Mouse (Mus musculus) embryonic facial prominence, embryonic 11.5 days (tissue): ENCODE data around the gene Ffar3. TPM values are rescaled to one million over a fixed set of nuclear protein-coding genes. Genes with fewer than 3 reads are reported as not detected.
"Not testable (repeated sequence)": the region's sequence is repeated elsewhere in the genome, so short reads cannot be mapped to it uniquely, and the experiment has no call there.

Source experiments
- ATAC-seq: fragments of 200-750 bp; cut with Nextera tagmentation; replicated peaks from 2 replicates; pipeline ENCODE4 v1.8.0; 2017; ENCODE audit warnings: low read depth; ENCODE audit not compliant: insufficient number of reproducible peaks, low FRiP score, low TSS enrichment
- DNase-seq: peaks from one replicate; pipeline ENCODE4 v3.0.0-alpha.2; 2015; ENCODE audit warnings: low spot score
- H3K27ac ChIP-seq: fragments of 300-500 bp; sonication (generic); replicated peaks from 2 replicates; pipeline ENCODE4 v1.5.1; 2014; ENCODE audit warnings: mild to moderate bottlenecking, low read depth, low read length, control low read depth
- H3K27me3 ChIP-seq: fragments of 300-500 bp; sonication (generic); 2 replicates; pipeline ENCODE4 v1.6.1; 2014; ENCODE audit warnings: mild to moderate bottlenecking, low read length, moderate library complexity, mixed read lengths; ENCODE audit not compliant: control insufficient read depth, insufficient read depth
- H3K36me3 ChIP-seq: fragments of 300-500 bp; sonication (generic); replicated peaks from 2 replicates; pipeline ENCODE4 v1.6.1; 2014; ENCODE audit warnings: low read depth, mild to moderate bottlenecking, low read length, moderate library complexity, mixed read lengths; ENCODE audit not compliant: control insufficient read depth, insufficient read depth
- H3K4me1 ChIP-seq: fragments of 300-500 bp; sonication (generic); 2 replicates; pipeline ENCODE4 v1.6.1; 2014; ENCODE audit warnings: low read length, mixed read lengths; ENCODE audit not compliant: control insufficient read depth, insufficient read depth
- H3K4me2 ChIP-seq: fragments of 300-500 bp; sonication (generic); 2 replicates; pipeline ENCODE4 v1.6.1; 2014; ENCODE audit warnings: low read depth, mild to moderate bottlenecking, control low read depth, low read length, moderate library complexity
- H3K4me3 ChIP-seq: fragments of 300-500 bp; sonication (generic); 2 replicates; pipeline ENCODE4 v1.5.1; 2014; ENCODE audit warnings: low read depth, low read length, control low read depth
- H3K9ac ChIP-seq: fragments of 300-500 bp; sonication (generic); replicated peaks from 2 replicates; pipeline ENCODE4 v1.6.1; 2014; ENCODE audit warnings: mild to moderate bottlenecking, control low read depth, low read length
- H3K9me3 ChIP-seq: fragments of 300-500 bp; sonication (generic); replicated peaks from 2 replicates; pipeline ENCODE4 v1.6.1; 2016; ENCODE audit warnings: mild to moderate bottlenecking, low read length, inconsistent platforms, mixed read lengths; ENCODE audit not compliant: control insufficient read depth
- WGBS: fragments of 180-500 bp; shearing (Covaris S2); extraction: QIAGEN DNeasy Blood & Tissue Kit; methylation state at CpG from one replicate; pipeline ENCODE4 v1.1.7; 2014; 5-methylcytosine and 5-hydroxymethylcytosine counted together
- polyA plus RNA-seq: library from polyadenylated mRNA; unstranded; fragments of >200 nt; fragmentation: Nextera tagmentation; extraction: Ambion mirVana; gene quantifications from 2 replicates; pipeline ENCODE4 v1.2.1, GENCODE M21; 2014

Ffar3 gene
- polyA plus RNA-seq, 1 experiment from 2014 or later = not detected

DNA sequence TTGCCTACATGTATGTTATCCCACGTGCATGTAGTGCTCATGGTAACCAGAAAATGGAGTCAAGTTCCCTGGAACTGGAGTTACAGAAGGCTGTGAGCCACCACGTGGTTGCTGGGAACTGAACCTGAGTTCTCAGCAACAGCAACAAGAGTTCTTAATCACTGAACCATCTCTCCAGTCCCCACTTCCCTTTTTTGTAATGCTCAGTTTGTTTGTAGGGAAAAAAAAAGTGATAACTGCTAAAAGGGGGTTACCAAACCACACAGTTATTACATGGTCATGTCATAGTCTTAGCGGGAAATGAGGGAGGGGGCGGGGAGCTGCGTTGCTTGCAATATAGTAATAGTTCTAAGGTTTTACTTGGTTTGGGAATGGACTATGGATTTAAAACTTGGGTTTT lies 13.9 kb downstream of the Ffar3 start:
- Histone ChIP-seq H3K4me2 (no peak overlapping the region), H3K27ac (no peak overlapping the region), H3K4me1 (no peaks in the 10 kb centered on the region), H3K36me3 (no peaks in the 10 kb centered on the region), H3K9ac (no peak overlapping the region), H3K4me3 (no peak overlapping the region), H3K9me3 (no peaks in the 10 kb centered on the region), H3K27me3 (no peaks in the 10 kb centered on the region)
- WGBS = 83% methylated on average over 5 of the region's 5 CpGs
- DNase-seq = no peak
- no peak for ATAC-seq

GRCm38 (mm10) chr7:30841379-30841778 lies 14.6 kb downstream of the Ffar3 start:
- no peak overlapping the region for H3K4me3 ChIP-seq
- no peaks in the 10 kb centered on the region for H3K9me3 ChIP-seq
- DNase-seq (no peak), ATAC-seq (no peak)
- H3K4me2 ChIP-seq = no peak overlapping the region
- H3K27me3 ChIP-seq = no peaks in the 10 kb centered on the region
- no peak overlapping the region for H3K27ac ChIP-seq
- WGBS = 71% methylated on average over 4 of the region's 4 CpGs
- no peaks in the 10 kb centered on the region for H3K36me3 ChIP-seq
- no peak overlapping the region for H3K9ac ChIP-seq
- H3K4me1 ChIP-seq = no peaks in the 10 kb centered on the region

DNA sequence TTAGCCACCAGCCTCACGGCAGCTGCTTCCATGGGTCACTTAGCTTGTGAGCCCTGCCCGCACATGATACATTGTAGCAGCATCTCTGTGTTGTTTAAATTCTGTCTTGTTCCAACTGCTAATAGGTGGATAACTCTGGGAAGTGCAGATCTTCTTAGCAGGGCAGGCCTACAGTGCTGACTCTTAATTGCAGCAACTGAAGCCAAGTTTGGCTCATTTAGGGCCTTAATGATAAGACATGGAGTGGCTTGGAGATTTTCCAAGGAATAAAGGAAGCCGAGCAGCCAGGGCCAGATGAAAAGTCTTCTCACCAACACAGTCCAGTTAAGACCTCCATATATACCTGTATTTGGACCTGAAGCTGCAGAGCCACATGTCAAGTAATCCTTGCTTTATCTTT lies 15.7 kb downstream of the Ffar3 start:
- H3K4me3 ChIP-seq = no peak overlapping the region
- H3K9ac ChIP-seq = no peak overlapping the region
- no peaks in the 10 kb centered on the region for H3K36me3 ChIP-seq
- no peaks in the 10 kb centered on the region for H3K9me3 ChIP-seq
- H3K27me3 ChIP-seq = no peaks in the 10 kb centered on the region
- ATAC-seq (no peak), DNase-seq (no peak)
- 81% methylated on average over 3 of the region's 3 CpGs for WGBS
- no peaks in the 10 kb centered on the region for H3K4me1 ChIP-seq
- no peak overlapping the region for H3K4me2 ChIP-seq
- H3K27ac ChIP-seq = no peak overlapping the region

- no peak overlapping the region for H3K4me2 ChIP-seq
- no peak for ATAC-seq
- H3K4me1 ChIP-seq = no peaks in the 10 kb centered on the region
- H3K9ac ChIP-seq = no peak overlapping the region
- no peaks in the 10 kb centered on the region for H3K27me3 ChIP-seq
- H3K4me3 ChIP-seq = no peak overlapping the region
- no peaks in the 10 kb centered on the region for H3K9me3 ChIP-seq
- no peak for DNase-seq
- no peak overlapping the region for H3K27ac ChIP-seq
- H3K36me3 ChIP-seq = no peaks in the 10 kb centered on the region
Observed at GRCm38 (mm10) chr7:30837277-30837676, 18.7 kb downstream of the Ffar3 start.

DNA sequence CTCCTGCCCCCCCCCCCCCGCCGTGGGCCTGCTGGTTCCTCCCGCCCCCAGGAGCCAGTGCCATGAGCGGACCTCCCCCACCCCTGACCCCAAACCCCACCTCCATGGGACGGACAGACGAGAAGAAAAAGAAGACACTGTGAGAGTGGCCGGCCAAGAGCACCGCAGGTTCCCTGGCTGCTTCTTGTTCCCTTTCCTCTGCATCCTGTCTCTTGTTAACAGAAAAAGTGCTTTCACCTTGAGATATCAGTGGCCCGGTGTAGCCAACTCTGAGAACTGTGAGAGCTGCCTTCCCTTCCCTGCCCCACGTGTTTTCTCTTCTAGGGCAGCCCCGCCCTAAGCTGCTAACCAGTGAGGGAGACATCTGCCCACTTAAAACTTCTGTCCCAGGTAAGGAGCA lies 23.3 kb downstream of the Ffar3 start:
- H3K9ac ChIP-seq, H3K4me2 ChIP-seq, DNase-seq, H3K4me3 ChIP-seq, H3K9me3 ChIP-seq, ATAC-seq, H3K4me1 ChIP-seq, H3K36me3 ChIP-seq, H3K27me3 ChIP-seq, H3K27ac ChIP-seq: not testable (repeated sequence)
- WGBS = 47% methylated on average over 10 of the region's 11 CpGs

- no peak for ATAC-seq
- H3K9ac ChIP-seq = no peak overlapping the region
- H3K4me1 ChIP-seq = no peaks in the 10 kb centered on the region
- DNase-seq = no peak
- H3K4me2 ChIP-seq = no peak overlapping the region
- 71% methylated on average over 16 of the region's 17 CpGs for WGBS
- H3K9me3 ChIP-seq = no peaks in the 10 kb centered on the region
- no peak overlapping the region for H3K4me3 ChIP-seq
- no peaks in the 10 kb centered on the region for H3K27me3 ChIP-seq
- H3K27ac ChIP-seq = no peak overlapping the region
- no peaks in the 10 kb centered on the region for H3K36me3 ChIP-seq
Observed at GRCm38 (mm10) chr7:30832261-30832660, 23.7 kb downstream of the Ffar3 start.

DNA sequence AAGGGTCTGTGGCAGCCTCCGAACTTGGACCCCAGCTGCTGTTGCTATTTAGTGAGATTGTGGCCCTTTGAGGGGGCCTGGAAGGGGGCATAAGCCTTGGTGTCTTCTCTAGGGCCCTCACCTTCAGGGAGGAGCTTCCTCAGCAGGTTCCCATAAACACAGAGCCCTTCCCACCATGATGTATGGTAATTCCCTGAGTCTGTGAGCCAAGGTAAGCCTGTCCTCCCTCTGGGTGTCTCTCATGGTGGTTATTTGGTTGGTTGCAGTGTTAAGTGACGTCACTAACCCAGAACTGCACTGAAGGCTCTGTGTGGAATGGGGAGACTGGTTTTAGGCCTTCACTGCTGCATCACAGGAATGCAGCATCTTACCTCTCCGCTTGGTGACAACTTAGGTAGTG lies 26.6 kb downstream of the Ffar3 start:
- H3K9me3 ChIP-seq = no peaks in the 10 kb centered on the region
- H3K9ac ChIP-seq = no peak overlapping the region
- no peak for ATAC-seq
- no peak for DNase-seq
- no peaks in the 10 kb centered on the region for H3K4me1 ChIP-seq
- H3K27me3 ChIP-seq = no peaks in the 10 kb centered on the region
- H3K4me2 ChIP-seq = no peak overlapping the region
- H3K27ac ChIP-seq = no peak overlapping the region
- H3K36me3 ChIP-seq = no peaks in the 10 kb centered on the region
- 73% methylated on average over 3 of the region's 3 CpGs for WGBS
- H3K4me3 ChIP-seq = no peak overlapping the region

DNA sequence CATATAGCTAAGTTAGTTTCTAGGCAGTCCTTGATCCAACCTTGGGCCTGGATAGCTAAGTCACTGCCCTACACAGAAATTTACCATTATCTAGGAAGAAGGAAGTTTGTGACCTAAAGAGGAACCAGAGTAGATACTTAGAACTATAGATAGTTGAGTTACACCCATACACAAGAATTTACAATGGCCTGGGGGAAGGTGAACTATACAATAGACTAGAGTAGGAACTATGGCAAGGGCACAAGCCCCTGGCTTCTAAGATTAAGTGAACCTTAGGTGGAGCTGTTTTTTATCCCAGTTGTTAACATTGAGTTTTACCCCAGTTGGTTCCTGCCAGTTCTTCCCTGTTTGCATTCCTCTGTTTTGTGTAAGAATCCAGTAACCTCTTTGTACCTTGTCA lies 27.1 kb downstream of the Ffar3 start:
- not testable (repeated sequence) for H3K9ac ChIP-seq, H3K4me1 ChIP-seq, H3K9me3 ChIP-seq, H3K27me3 ChIP-seq, ATAC-seq, H3K36me3 ChIP-seq, H3K4me2 ChIP-seq, H3K4me3 ChIP-seq, H3K27ac ChIP-seq, DNase-seq

DNA sequence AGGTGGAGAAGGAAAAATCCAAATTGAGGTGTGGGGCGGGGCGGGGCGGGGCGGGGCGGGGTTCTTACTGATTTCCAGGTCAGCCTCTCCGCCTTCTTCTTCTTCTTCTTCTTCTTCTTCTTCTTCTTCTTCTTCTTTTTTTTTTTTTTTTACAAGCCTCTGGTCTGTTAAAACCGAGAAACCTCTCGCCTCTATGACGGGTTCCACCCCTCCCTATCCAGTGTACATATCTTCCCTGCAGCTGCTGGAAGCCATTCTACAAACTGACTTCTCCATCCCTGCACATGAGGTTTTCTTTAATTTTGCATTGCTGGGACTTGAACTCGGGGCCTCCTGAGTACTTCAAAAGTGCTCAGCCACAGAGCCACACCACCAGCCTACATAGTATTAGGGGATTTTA lies 29.3 kb downstream of the Ffar3 start:
- Histone ChIP-seq H3K36me3 (no peaks in the 10 kb centered on the region), H3K9ac (no peak overlapping the region), H3K4me2 (no peak overlapping the region), H3K27ac (no peak overlapping the region), H3K27me3 (no peaks in the 10 kb centered on the region), H3K4me1 (no peaks in the 10 kb centered on the region), H3K9me3 (no peaks in the 10 kb centered on the region), H3K4me3 (no peak overlapping the region)
- 93% methylated on average over 10 of the region's 10 CpGs for WGBS
- ATAC-seq = no peak
- no peak for DNase-seq
